Mouse (Mus musculus): ENCODE measurements at regions not wholly inside any gene's neighbourhood (a gene's known extent, or its start where the extent isn't known, plus 50 kb on each side); places are given as distances from the start of the nearest gene placed in this dataset.

GRCm38 (mm10) chr10:84142741-84143454 is 297.5 kb downstream of the Nuak1 start:
- H3K4me2 ChIP-seq (ENCODE audit: low read depth, low read length), result no peak overlapping the region
- ATAC-seq (replicated peaks; ENCODE audit: extremely low read depth, insufficient read depth, low FRiP score), result no peak
- WGBS, result 67% methylated on average over 8 of the region's 8 CpGs

GRCm38 (mm10) chr10:84143674-84144343 is 296.6 kb downstream of the Nuak1 start:
- WGBS, result 33% methylated on average over 5 of the region's 5 CpGs
- Histone ChIP-seq H3K9ac (ENCODE audit: low read length) (no peak overlapping the region), H3K36me3 (ENCODE audit: control insufficient read depth, insufficient read depth) (no peaks in the 10 kb centered on the region), H3K4me3 (ENCODE audit: low read length) (no peak overlapping the region), H3K4me2 (ENCODE audit: low read depth, low read length) (no peak overlapping the region), H3K4me1 (ENCODE audit: control insufficient read depth, insufficient read depth, low read length) (peaks cover 8% of the 10 kb centered on the region), H3K9me3 (replicated peaks; ENCODE audit: control insufficient read depth, low read length) (peaks cover 3% of the 10 kb centered on the region; the same call in 1 of the 2 replicates), H3K27me3 (ENCODE audit: control insufficient read depth, insufficient read depth, low read length) (no peaks in the 10 kb centered on the region), H3K27ac (ENCODE audit: low read length) (no peak overlapping the region)
- ATAC-seq (replicated peaks; ENCODE audit: extremely low read depth, insufficient read depth, low FRiP score), result no peak

More at GRCm38 (mm10) chr10:84142741-84143454, 297.5 kb downstream of the Nuak1 start:
- no peak overlapping the region for H3K4me3 ChIP-seq (ENCODE audit: low read length)
- no peak overlapping the region for H3K27ac ChIP-seq (ENCODE audit: low read length)
- H3K27me3 ChIP-seq (ENCODE audit: control insufficient read depth, insufficient read depth, low read length), result no peaks in the 10 kb centered on the region
- H3K9me3 ChIP-seq (replicated peaks; ENCODE audit: control insufficient read depth, low read length), result peaks cover 3% of the 10 kb centered on the region; the same call in 1 of the 2 replicates
- peaks cover 8% of the 10 kb centered on the region for H3K4me1 ChIP-seq (ENCODE audit: control insufficient read depth, insufficient read depth, low read length)
- no peaks in the 10 kb centered on the region for H3K36me3 ChIP-seq (ENCODE audit: control insufficient read depth, insufficient read depth)
- no peak overlapping the region for H3K9ac ChIP-seq (ENCODE audit: low read length)

GRCm38 (mm10) chr10:84144344-84144687 is 296.1 kb downstream of the Nuak1 start:
- Histone ChIP-seq H3K27me3 (ENCODE audit: control insufficient read depth, insufficient read depth, low read length) (no peaks in the 10 kb centered on the region), H3K4me1 (ENCODE audit: control insufficient read depth, insufficient read depth, low read length) (peaks cover 8% of the 10 kb centered on the region), H3K36me3 (ENCODE audit: control insufficient read depth, insufficient read depth) (no peaks in the 10 kb centered on the region), H3K27ac (ENCODE audit: low read length) (no peak overlapping the region; the same call in 1 of the 2 replicates), H3K4me2 (ENCODE audit: low read depth, low read length) (no peak overlapping the region), H3K9ac (ENCODE audit: low read length) (no peak overlapping the region), H3K4me3 (ENCODE audit: low read length) (no peak overlapping the region), H3K9me3 (replicated peaks; ENCODE audit: control insufficient read depth, low read length) (peaks cover 3% of the 10 kb centered on the region; the same call in 1 of the 2 replicates)
- ATAC-seq (replicated peaks; ENCODE audit: extremely low read depth, insufficient read depth, low FRiP score), result no peak

- H3K9ac ChIP-seq (ENCODE audit: low read length), result no peak overlapping the region
- H3K9me3 ChIP-seq (replicated peaks; ENCODE audit: control insufficient read depth, low read length), result peaks cover 3% of the 10 kb centered on the region; the same call in 1 of the 2 replicates
- peaks cover 8% of the 10 kb centered on the region for H3K4me1 ChIP-seq (ENCODE audit: control insufficient read depth, insufficient read depth, low read length)
- no peak overlapping the region for H3K4me3 ChIP-seq (ENCODE audit: low read length)
- no peaks in the 10 kb centered on the region for H3K27me3 ChIP-seq (ENCODE audit: control insufficient read depth, insufficient read depth, low read length)
- no peak for ATAC-seq (replicated peaks; ENCODE audit: extremely low read depth, insufficient read depth, low FRiP score)
- 65% methylated on average over 2 of the region's 2 CpGs for WGBS
- H3K4me2 ChIP-seq (ENCODE audit: low read depth, low read length), result no peak overlapping the region
- H3K27ac ChIP-seq (ENCODE audit: low read length), result no peak overlapping the region
- H3K36me3 ChIP-seq (ENCODE audit: control insufficient read depth, insufficient read depth), result no peaks in the 10 kb centered on the region
These were observed 293.0 kb downstream of the Nuak1 start for GRCm38 (mm10) chr10:84147305-84147984.

- H3K9me3 ChIP-seq (replicated peaks; ENCODE audit: control insufficient read depth, low read length), result no peaks in the 10 kb centered on the region
- H3K27me3 ChIP-seq (ENCODE audit: control insufficient read depth, insufficient read depth, low read length), result no peaks in the 10 kb centered on the region
- 65% methylated on average over 4 of the region's 4 CpGs for WGBS
- no peak overlapping the region for H3K9ac ChIP-seq (ENCODE audit: low read length)
- no peaks in the 10 kb centered on the region for H3K36me3 ChIP-seq (ENCODE audit: control insufficient read depth, insufficient read depth)
- ATAC-seq (replicated peaks; ENCODE audit: extremely low read depth, insufficient read depth, low FRiP score), result no peak
- H3K27ac ChIP-seq (ENCODE audit: low read length), result no peak overlapping the region
- H3K4me3 ChIP-seq (ENCODE audit: low read length), result no peak overlapping the region
- 0 out of 2 replicates have a peak, but pooled peaks cover 3% of the 10 kb centered on the region for H3K4me1 ChIP-seq (ENCODE audit: control insufficient read depth, insufficient read depth, low read length)
- H3K4me2 ChIP-seq (ENCODE audit: low read depth, low read length), result no peak overlapping the region
These were observed 276.6 kb downstream of the Nuak1 start for GRCm38 (mm10) chr10:84163752-84164151.

- ATAC-seq (replicated peaks; ENCODE audit: extremely low read depth, insufficient read depth, low FRiP score), result no peak
- 0 out of 2 replicates have a peak, but pooled peaks cover 3% of the 10 kb centered on the region for H3K4me1 ChIP-seq (ENCODE audit: control insufficient read depth, insufficient read depth, low read length)
- no peaks in the 10 kb centered on the region for H3K36me3 ChIP-seq (ENCODE audit: control insufficient read depth, insufficient read depth)
- no peaks in the 10 kb centered on the region for H3K9me3 ChIP-seq (replicated peaks; ENCODE audit: control insufficient read depth, low read length)
- H3K9ac ChIP-seq (ENCODE audit: low read length), result no peak overlapping the region
- no peak overlapping the region for H3K4me2 ChIP-seq (ENCODE audit: low read depth, low read length)
- no peak overlapping the region for H3K4me3 ChIP-seq (ENCODE audit: low read length)
- no peak overlapping the region for H3K27ac ChIP-seq (ENCODE audit: low read length)
- 72% methylated on average over 10 of the region's 10 CpGs for WGBS
- H3K27me3 ChIP-seq (ENCODE audit: control insufficient read depth, insufficient read depth, low read length), result no peaks in the 10 kb centered on the region
These were observed 274.4 kb downstream of the Nuak1 start for GRCm38 (mm10) chr10:84165832-84166567.

GRCm38 (mm10) chr10:84166568-84166905 is 273.9 kb downstream of the Nuak1 start:
- Histone ChIP-seq H3K9me3 (replicated peaks; ENCODE audit: control insufficient read depth, low read length) (no peaks in the 10 kb centered on the region), H3K27ac (ENCODE audit: low read length) (no peak overlapping the region), H3K4me3 (ENCODE audit: low read length) (no peak overlapping the region), H3K4me1 (ENCODE audit: control insufficient read depth, insufficient read depth, low read length) (0 out of 2 replicates have a peak, but pooled peaks cover 3% of the 10 kb centered on the region), H3K9ac (ENCODE audit: low read length) (no peak overlapping the region), H3K36me3 (ENCODE audit: control insufficient read depth, insufficient read depth) (no peaks in the 10 kb centered on the region), H3K4me2 (ENCODE audit: low read depth, low read length) (no peak overlapping the region), H3K27me3 (ENCODE audit: control insufficient read depth, insufficient read depth, low read length) (no peaks in the 10 kb centered on the region)
- 0 out of 2 replicates have a peak, but pooled peaks have one; percentile 45 for ATAC-seq (replicated peaks; ENCODE audit: extremely low read depth, insufficient read depth, low FRiP score)
- 23% methylated on average over 3 of the region's 3 CpGs for WGBS

GRCm38 (mm10) chr10:84172828-84173321 is 267.5 kb downstream of the Nuak1 start:
- Histone ChIP-seq H3K9ac (ENCODE audit: low read length) (no peak overlapping the region), H3K36me3 (ENCODE audit: control insufficient read depth, insufficient read depth) (no peaks in the 10 kb centered on the region), H3K27ac (ENCODE audit: low read length) (no peak overlapping the region), H3K27me3 (ENCODE audit: control insufficient read depth, insufficient read depth, low read length) (no peaks in the 10 kb centered on the region), H3K9me3 (replicated peaks; ENCODE audit: control insufficient read depth, low read length) (no peaks in the 10 kb centered on the region), H3K4me2 (ENCODE audit: low read depth, low read length) (no peak overlapping the region), H3K4me3 (ENCODE audit: low read length) (no peak overlapping the region), H3K4me1 (ENCODE audit: control insufficient read depth, insufficient read depth, low read length) (no peaks in the 10 kb centered on the region)
- 62% methylated on average over 4 of the region's 4 CpGs for WGBS
- peak; percentile 52; the same call in 1 of the 2 replicates for ATAC-seq (replicated peaks; ENCODE audit: extremely low read depth, insufficient read depth, low FRiP score)
